Mouse (Mus musculus): Measurements from ENCODE around the gene Il18rap. TPM values are rescaled to one million over a fixed set of nuclear protein-coding genes. Genes with fewer than 3 reads are reported as not detected.

Gene Il18rap
- polyA plus RNA-seq (2011; ENCODE audit: insufficient read length, low read depth, missing spikeins): 4.6 and 10.1 TPM in 2 replicates

DNA sequence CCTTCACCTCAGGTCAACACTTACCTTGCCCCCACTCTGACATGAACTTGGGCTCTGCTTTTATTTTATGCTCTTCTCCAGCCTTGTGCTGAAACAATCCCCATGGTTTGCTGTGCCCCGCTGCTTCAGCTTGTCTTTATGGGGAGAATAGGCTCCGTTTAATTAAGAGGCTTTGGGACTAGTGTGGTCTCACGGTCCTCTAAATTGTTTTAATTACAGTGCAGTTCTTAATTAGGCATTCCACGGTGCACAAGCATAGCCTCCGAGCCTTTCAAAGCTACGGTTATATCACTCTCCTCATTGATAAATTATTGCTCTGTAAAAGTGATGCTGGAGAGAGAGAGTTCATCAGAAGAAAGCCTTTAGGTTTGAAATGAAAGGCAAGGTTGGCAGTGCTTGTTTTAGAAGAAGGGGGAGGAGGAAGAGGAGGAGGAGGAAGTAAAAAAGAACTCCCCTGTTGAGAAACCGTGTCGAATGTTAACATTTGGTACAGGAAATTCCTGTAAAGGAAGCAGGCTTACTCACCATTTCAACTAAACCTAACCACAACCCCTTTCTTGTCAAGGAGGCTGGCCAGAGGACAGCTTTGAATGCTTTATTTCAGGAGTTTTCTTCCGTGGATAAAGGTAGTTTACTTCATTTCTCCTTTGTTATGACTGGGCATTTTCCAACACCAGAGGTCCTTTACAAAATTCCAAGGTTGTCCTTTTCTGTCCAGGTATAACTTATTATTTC lies at the start of gene Il18rap:
Gene Il18rap, plus strand, starts transcription at position 512 of the 735 bp plus-strand sequence.
- Histone ChIP-seq H3K4me1 (ENCODE audit: control insufficient read depth, insufficient read depth, low read length) (no peaks in the 10 kb centered on the region; the same call in 1 of the 2 replicates), H3K27ac (ENCODE audit: insufficient read depth, low read length) (peak within 1 kb of the TSS; percentile 75), H3K4me3 (ENCODE audit: insufficient read depth, low read length) (no peak within 1 kb of the TSS)
- TF ChIP-seq CTCF (IDR thresholded peaks at IDR 0.05; ENCODE audit: borderline replicate concordance, insufficient read depth, low read length): no peak
- TF ChIP-seq POLR2A (IDR thresholded peaks at IDR 0.05; ENCODE audit: low read depth, low read length): no peak

DNA sequence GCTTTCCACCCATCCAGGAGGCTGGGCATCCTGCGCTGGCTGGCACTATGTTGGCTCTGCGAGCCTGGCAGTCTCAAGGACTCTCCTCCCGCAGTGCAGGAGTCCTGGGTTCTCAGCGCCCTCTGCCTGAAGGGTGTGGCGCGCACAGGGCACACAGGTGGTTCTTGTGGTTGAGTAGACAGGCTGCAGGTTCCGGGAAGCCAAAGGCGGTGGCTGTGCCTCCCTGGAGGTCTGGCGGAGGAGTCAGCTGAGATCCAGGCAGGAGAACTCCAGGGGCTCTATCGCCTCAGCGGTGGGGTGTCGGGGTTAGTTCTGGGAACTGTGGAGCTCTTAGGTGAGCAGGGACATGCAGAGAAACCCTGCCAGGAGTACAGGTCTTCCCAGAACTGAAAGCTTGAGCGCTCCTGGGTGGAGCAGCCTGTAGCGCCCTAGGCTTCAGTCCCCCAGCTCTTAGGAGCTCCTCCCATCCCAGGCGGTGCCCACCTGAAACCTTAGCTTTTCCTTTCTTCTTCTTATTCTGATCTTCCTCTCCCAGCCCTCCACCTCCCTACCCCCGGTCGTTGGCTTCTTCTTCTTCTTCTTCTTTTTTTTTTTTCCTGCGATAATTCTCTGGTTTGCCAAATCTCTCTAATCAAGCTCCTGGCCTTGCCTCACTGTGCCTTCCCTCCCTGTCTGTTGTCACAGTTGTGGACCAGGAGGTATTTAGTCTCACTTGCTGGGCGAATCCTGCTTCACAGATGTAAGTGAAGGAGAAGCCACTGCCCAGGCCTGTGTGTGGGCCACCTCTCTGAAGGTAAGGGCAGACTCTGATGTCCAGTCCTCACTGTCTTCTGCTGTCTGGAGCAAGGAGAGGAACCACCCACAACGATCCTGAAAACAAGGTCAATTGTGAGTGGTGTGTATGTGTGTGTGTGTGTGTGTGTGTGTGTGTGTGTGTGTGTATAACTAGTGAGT lies 49.4 kb upstream of the Il18rap start, which contains the start of gene Il18r1:
Gene Il18r1, plus strand, starts transcription at position 76 of the 954 bp plus-strand sequence.
- TF ChIP-seq CTCF (IDR thresholded peaks at IDR 0.05; ENCODE audit: borderline replicate concordance, insufficient read depth, low read length) (peak; percentile 30; the same call in 1 of the 2 replicates), POLR2A (IDR thresholded peaks at IDR 0.05; ENCODE audit: low read depth, low read length) (no peak)
- H3K4me3 ChIP-seq (ENCODE audit: insufficient read depth, low read length): no peak within 1 kb of the TSS
- H3K27ac ChIP-seq (ENCODE audit: insufficient read depth, low read length): no peak within 1 kb of the TSS

GRCm38 (mm10) chr1:40467306-40467705 lies 47.9 kb upstream of the Il18rap start:
- TF ChIP-seq CTCF (IDR thresholded peaks at IDR 0.05; ENCODE audit: borderline replicate concordance, insufficient read depth, low read length): no peak
- TF ChIP-seq POLR2A (IDR thresholded peaks at IDR 0.05; ENCODE audit: low read depth, low read length): no peak
- no peaks in the 10 kb centered on the region for H3K4me1 ChIP-seq (ENCODE audit: control insufficient read depth, insufficient read depth, low read length)

More for the DNA sequence above, 49.4 kb upstream of the Il18rap start, which contains the start of gene Il18r1:
- H3K4me1 ChIP-seq (ENCODE audit: control insufficient read depth, insufficient read depth, low read length): no peaks in the 10 kb centered on the region

GRCm38 (mm10) chr1:40468805-40469204 lies 46.4 kb upstream of the Il18rap start:
- TF ChIP-seq POLR2A (IDR thresholded peaks at IDR 0.05; ENCODE audit: low read depth, low read length): no peak
- no peak for TF ChIP-seq CTCF (IDR thresholded peaks at IDR 0.05; ENCODE audit: borderline replicate concordance, insufficient read depth, low read length)
- no peak overlapping the region for H3K27ac ChIP-seq (ENCODE audit: insufficient read depth, low read length)
- no peak overlapping the region for H3K4me3 ChIP-seq (ENCODE audit: insufficient read depth, low read length)
- H3K4me1 ChIP-seq (ENCODE audit: control insufficient read depth, insufficient read depth, low read length): no peaks in the 10 kb centered on the region

More at GRCm38 (mm10) chr1:40467306-40467705, 47.9 kb upstream of the Il18rap start:
- H3K27ac ChIP-seq (ENCODE audit: insufficient read depth, low read length): no peak overlapping the region
- H3K4me3 ChIP-seq (ENCODE audit: insufficient read depth, low read length): no peak overlapping the region

GRCm38 (mm10) chr1:40469900-40470299 lies 45.3 kb upstream of the Il18rap start:
- H3K4me3 ChIP-seq (ENCODE audit: insufficient read depth, low read length): no peak overlapping the region
- H3K4me1 ChIP-seq (ENCODE audit: control insufficient read depth, insufficient read depth, low read length): no peaks in the 10 kb centered on the region
- TF ChIP-seq CTCF (IDR thresholded peaks at IDR 0.05; ENCODE audit: borderline replicate concordance, insufficient read depth, low read length) (no peak), POLR2A (IDR thresholded peaks at IDR 0.05; ENCODE audit: low read depth, low read length) (no peak)
- H3K27ac ChIP-seq (ENCODE audit: insufficient read depth, low read length): no peak overlapping the region

GRCm38 (mm10) chr1:40472401-40472800 lies 42.8 kb upstream of the Il18rap start:
- H3K27ac ChIP-seq (ENCODE audit: insufficient read depth, low read length): no peak overlapping the region
- H3K4me3 ChIP-seq (ENCODE audit: insufficient read depth, low read length): no peak overlapping the region
- H3K4me1 ChIP-seq (ENCODE audit: control insufficient read depth, insufficient read depth, low read length): no peaks in the 10 kb centered on the region
- TF ChIP-seq CTCF (IDR thresholded peaks at IDR 0.05; ENCODE audit: borderline replicate concordance, insufficient read depth, low read length) (no peak), POLR2A (IDR thresholded peaks at IDR 0.05; ENCODE audit: low read depth, low read length) (no peak)

- Histone ChIP-seq H3K4me1 (ENCODE audit: control insufficient read depth, insufficient read depth, low read length) (no peaks in the 10 kb centered on the region), H3K27ac (ENCODE audit: insufficient read depth, low read length) (no peak overlapping the region), H3K4me3 (ENCODE audit: insufficient read depth, low read length) (no peak overlapping the region)
- no peak for TF ChIP-seq POLR2A (IDR thresholded peaks at IDR 0.05; ENCODE audit: low read depth, low read length)
- no peak for TF ChIP-seq CTCF (IDR thresholded peaks at IDR 0.05; ENCODE audit: borderline replicate concordance, insufficient read depth, low read length)
Observed at GRCm38 (mm10) chr1:40473640-40474039, 41.5 kb upstream of the Il18rap start.

- H3K4me3 ChIP-seq (ENCODE audit: insufficient read depth, low read length): no peak overlapping the region
- no peak overlapping the region for H3K27ac ChIP-seq (ENCODE audit: insufficient read depth, low read length)
- no peak for TF ChIP-seq POLR2A (IDR thresholded peaks at IDR 0.05; ENCODE audit: low read depth, low read length)
- no peak for TF ChIP-seq CTCF (IDR thresholded peaks at IDR 0.05; ENCODE audit: borderline replicate concordance, insufficient read depth, low read length)
- peaks cover under 1% of the 10 kb centered on the region; the same call in 1 of the 2 replicates for H3K4me1 ChIP-seq (ENCODE audit: control insufficient read depth, insufficient read depth, low read length)
Observed at GRCm38 (mm10) chr1:40474336-40474735, 40.8 kb upstream of the Il18rap start.

GRCm38 (mm10) chr1:40475697-40476096 lies 39.5 kb upstream of the Il18rap start:
- Histone ChIP-seq H3K4me3 (ENCODE audit: insufficient read depth, low read length) (no peak overlapping the region), H3K27ac (ENCODE audit: insufficient read depth, low read length) (no peak overlapping the region), H3K4me1 (ENCODE audit: control insufficient read depth, insufficient read depth, low read length) (peaks cover 2% of the 10 kb centered on the region; the same call in 1 of the 2 replicates)
- no peak for TF ChIP-seq POLR2A (IDR thresholded peaks at IDR 0.05; ENCODE audit: low read depth, low read length)
- no peak for TF ChIP-seq CTCF (IDR thresholded peaks at IDR 0.05; ENCODE audit: borderline replicate concordance, insufficient read depth, low read length)

All from embryonic fibroblast, embryonic 13.5 days (primary cell).